Mouse (Mus musculus): ENCODE measurements at regions not wholly inside any gene's neighbourhood (a gene's known extent, or its start where the extent isn't known, plus 50 kb on each side); places are given as distances from the start of the nearest gene placed in this dataset.

DNA sequence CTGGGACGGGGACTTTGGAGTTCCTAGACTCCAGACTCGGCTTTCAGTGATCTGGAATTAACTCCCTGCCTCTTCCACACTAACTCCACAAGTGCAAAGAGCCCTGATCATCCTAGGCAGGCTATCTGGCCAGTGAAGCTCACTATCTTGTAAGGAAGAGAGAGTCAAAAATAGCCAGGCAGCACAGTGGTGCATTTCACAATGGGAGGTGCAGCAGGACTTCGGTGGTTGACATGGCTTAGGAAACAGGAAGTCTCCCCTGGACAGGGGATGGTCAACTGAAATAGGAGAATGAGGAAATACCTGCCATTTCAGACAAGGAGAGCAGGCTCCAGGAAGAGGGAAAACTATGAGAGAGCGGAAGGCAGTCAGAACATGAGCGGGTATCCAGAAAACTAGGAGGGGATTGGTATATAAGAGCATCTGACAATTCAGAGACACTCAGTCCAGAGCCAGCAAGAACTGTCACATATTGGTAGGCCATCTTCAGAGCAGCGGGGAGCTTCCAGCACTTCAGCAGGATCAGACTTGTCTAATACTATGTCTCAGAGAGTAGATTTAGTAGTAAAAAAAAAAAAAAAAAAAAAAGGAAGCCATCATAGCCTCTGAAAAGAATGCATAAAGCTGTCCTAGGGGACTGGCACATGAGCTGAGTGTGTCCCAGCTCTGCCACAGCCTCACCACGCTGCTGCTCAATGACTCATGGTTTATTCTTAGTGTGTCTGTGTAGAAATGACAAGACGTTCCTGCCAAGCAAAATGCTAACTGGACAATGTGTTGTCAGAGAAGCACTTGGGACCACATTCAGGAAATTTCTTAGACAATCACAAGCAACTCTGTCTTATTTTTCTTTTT is 184.5 kb upstream of the Cpeb2 start:
- peak; percentile 29 to 45 for DNase-seq

DNA sequence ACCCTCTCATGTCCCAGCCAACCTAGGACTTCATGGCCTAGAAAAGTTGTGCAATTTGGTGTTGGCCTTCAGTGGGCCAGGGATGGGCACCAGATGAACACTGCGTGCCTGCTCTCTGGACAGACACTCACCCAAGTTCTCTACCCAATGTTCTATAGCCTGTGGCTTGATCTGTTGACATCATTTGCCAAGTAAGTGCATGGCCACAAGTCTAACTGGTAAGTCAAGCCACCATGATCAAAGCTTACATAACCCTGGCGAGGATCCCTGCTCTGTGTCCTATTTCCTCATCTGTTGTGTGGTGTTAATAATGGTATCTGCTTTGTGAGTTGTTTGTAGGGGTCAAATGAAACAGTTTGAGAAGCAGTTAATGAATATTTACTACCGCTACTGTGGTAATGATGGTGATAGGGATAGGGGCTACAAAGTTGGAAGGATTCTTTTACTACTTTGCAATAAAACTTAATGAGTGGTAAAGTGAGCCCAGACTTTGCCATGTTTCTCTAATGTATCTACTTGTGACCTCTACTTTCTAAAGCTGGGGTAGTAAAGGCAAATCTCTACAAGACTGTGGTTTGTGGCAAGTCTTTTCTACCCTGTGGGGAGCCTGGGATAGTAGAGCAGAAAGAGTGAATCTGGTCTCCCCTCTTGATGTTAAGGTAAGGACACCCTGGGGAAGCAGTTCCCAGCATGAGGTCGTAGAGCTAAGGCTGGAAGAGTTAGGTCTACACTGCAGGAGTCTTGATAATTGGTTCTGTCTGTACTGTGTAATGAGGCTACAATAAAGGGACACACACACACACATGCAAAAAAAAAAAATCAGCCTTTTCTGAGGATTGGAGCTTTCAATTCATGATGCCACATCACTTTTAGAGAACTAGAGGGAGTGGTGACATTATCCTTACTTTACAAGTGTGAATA is 183.3 kb upstream of the Cpeb2 start:
- no peak for DNase-seq

DNA sequence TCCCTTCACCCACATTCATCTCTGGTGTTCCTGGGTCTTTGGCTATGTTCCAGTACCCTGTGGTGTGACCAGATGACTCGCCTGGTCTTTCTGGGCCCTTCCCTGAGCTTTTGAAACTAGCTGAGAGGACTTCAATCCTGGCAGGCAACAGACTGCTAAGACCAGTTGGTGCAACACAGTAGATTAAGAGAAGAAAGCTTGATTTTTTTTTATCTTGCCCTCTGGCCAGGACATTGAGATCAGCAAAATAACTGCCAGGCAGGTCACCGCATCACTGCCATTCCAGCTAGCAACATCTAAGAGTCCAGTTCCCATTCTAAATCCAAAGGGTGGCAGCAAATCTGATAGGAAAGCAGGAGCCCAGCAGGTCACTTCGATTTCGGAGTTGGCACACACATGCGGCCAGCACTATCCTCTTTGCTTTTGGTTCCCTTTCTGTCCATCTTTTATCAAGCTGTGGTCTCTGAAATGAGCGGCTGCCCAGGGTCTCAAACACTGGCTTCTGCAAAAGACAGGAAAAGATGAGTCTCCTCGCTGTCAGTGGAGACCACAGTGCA is 181.9 kb upstream of the Cpeb2 start:
- DNase-seq: peak in 1 of 2 experiments; percentile 12

DNA sequence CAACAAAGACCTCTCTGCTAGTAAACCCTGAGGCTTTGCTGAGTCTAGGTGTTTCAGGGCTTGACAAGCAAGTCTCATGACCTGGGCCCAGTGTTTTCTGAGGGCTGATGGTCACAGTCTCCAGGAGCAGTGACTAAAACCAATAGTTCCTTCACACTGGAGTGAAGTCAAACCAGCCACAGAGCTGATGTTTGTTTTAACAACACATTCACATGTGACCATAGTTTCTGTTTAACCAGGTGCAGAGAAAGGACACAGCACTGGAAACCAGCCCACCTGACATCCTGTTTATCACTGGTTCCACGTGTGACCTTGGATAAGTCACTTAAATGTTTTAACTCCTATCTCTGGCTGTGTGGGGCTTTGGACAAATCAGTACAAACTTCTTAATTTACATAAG is 180.3 kb upstream of the Cpeb2 start:
- DNase-seq: no peak

DNA sequence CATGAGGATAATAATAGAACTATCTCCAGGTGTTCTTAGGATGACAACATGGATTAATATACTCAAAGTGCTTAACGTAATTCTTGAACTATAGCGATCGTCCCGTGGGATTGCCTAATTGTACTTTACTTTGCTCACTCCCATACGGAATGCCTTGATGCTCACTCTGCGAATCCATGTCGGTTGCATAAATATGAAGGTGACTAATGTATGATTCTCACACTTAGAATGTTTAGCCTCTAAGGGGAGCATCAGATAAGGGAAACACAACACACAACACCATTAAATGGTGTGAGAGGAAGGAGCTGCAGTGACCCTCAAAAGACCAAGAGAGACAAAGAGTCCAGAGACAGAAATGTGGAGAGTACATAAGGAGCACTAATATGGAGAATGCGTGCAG is 178.4 kb upstream of the Cpeb2 start:
- DNase-seq: no peak

DNA sequence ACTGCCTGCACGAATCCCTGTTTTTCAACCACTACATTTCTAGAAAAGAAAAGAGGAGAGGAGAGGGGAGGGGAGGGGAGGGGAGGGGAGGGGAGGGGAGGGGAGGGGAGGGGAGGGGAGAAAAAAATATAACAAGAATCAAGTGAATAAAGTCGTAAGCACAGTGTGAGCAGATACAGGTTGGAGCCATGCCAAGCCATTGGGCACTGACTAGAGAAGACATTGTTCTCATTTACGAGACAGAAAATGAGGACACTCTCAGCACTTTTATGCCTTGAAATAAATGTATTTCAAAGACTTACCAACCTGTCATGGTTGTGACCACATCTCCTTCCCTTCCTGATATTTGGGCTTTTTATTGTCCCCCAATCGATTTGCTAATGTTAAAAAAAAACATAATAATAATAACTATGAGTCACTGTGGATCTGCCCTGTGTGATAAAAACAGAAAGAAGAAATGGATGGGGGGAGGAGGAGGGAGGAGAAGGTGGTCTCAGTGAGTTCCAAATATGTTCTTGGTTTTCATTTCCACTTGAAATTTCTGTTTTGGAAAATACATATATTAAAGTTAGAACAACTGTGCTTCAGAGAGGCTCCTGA is 177.8 kb upstream of the Cpeb2 start:
- DNase-seq: peak in 1 of 2 experiments; percentile 22

DNA sequence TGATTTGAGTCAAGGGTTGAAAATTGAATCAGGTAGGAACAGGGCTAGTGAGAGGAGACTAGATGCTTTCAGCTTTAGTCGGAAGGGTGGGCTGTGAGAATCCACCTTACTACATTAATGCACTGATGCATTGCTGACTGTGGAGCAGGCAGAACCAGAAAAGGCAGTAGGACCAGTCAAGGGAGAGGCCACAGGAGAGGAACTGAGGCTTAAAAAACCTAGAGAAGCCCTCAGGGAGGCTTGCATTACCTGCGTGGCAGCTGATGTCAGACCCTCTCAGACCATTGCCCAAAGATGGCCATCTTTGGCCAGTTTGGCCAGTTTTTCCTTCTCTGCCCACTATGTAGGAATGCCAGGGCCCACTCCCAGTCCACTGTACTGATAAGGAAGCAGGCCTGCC is 176.5 kb upstream of the Cpeb2 start:
- DNase-seq: no peak

DNA sequence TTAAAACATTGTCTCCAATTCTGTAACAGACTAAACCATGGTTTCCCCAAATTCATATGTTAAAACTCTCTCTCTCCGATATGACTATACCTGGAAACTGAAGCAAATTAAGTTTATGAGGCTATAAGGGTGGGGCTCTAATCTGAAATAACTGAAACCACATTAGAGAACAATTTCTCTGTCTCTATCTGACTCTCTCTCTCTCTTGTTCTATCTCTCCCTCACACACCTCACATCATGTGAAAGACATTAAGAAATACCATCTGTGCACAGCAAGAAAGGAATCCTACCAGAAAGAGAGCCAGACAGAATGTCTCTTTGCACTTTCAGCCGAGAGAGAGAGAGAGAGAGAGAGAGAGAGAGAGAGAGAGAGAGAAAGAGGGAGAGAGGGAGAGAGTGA is 171.7 kb upstream of the Cpeb2 start:
- DNase-seq: no peak

DNA sequence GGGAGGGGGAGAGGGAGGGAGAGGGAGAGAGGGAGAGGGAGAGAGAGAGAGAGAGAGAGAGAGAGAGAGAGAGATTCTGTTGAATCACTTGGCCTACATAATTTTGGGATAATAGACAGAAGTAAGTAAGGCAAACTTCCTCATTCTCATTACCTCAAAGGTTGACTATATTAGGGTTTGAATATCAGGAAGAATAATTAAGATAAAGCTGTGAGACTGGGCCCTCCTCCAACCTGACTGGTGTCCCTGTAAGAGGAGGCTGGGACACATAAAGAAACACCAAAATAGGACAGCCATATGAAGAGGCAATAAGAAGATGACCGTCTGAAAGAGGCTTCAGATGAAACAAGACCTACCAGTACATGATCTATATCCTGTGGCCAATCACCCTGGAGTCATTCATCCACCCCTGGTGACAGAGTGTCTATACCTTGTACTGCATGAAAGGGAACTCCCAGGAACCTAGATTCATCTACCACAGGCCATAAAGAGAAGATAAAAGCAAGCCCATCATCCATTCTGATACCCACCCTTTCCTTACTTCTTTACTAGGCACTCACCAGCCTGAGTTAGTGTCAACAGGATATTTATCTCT is 171.1 kb upstream of the Cpeb2 start:
- DNase-seq: no peak

DNA sequence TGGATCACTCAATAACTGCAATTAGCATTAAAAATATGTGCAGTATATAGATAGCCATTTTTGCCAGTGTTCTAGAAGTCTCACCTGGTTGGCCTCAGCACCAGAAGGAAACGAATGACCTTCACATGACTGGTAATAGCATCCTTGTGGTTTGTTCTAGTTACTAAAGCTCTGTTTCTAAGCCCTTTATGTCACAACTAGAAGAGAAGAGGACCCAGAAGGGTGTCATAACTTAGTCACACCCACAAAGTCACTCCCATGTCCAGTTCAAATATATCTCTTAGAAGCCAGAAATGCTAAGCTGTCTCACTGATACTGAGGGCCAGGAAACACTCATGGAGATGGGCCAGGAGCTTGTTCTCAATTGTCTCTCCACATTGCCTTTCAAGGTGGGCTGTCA is 170.5 kb upstream of the Cpeb2 start:
- DNase-seq: no peak

DNA sequence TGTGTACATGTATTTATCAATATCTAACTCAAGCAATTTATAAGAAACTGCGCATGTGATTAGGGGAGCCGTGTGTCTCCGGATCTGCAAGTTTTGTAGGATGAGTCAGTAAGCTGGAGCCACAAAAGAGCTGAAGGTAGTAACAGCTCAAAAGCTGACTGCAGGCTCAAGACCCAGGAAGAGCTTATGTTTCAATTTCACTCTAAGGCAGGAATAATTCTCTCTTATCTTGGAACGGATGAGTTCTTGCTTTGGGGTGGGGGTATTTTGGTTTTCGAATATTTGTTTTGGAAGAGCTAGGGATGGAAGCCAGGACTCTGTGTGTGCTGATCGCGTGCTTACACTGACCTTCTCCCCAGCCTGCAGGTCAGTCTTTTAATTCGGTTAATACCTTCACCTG is 169.6 kb upstream of the Cpeb2 start:
- DNase-seq: no peak

DNA sequence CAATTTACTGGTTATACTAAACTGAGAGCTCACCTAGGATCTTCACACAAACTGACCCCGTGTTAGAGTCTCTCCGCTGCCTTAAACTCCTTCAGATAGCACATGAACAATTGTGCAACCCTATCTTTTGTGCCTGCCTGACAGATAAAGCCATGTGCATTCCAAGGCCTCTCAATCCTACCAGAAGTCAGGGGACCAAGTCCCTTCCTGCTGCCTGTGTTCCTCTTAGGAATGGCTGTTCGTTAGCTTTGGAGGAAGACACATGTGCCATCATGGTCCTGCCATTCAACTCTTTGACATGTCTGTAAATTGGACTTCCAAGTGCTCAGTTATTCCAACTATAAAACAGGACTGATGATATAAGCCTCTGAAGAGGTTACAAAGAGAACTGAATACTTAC is 161.4 kb upstream of the Cpeb2 start:
- no peak for DNase-seq

DNA sequence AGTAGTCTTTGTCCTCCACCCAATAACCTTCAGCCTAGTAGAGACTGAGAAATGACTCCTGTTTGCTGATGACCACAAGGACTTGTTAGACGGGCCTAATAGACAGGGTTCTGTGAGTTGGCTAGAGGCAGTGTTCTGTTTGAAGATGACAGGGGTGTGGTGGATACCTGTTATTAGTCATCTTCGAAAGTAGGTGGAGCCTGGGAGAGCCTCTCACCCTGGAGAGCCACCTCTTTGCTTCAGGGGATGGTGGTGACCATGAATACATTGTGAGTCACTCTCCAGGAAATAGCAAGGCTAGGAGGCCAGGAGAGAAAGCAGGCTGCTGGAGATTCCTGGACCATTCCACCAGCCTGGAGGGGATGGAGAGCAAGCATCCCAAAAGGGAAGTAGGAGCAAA is 160.6 kb upstream of the Cpeb2 start:
- peak in 1 of 2 experiments; percentile 3 for DNase-seq

DNA sequence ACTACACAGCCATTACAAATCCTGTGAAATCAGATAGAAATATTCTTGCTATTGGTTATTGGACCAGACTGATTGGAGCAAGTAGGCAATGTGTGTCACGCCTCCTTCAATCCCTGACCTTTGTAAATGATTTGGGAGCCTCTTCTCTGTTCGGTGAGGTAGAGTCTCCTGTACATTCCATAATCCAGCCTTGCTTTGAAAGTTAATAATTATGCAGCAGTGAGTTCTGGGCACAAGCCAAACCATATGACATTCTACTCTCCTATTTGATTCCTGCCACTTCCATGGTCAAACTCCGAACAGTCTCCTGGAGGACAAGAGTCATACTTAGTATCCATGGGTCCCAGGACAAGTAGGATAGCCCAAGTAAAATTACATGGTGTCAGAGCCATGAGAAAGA is 158.4 kb upstream of the Cpeb2 start:
- no peak for DNase-seq

DNA sequence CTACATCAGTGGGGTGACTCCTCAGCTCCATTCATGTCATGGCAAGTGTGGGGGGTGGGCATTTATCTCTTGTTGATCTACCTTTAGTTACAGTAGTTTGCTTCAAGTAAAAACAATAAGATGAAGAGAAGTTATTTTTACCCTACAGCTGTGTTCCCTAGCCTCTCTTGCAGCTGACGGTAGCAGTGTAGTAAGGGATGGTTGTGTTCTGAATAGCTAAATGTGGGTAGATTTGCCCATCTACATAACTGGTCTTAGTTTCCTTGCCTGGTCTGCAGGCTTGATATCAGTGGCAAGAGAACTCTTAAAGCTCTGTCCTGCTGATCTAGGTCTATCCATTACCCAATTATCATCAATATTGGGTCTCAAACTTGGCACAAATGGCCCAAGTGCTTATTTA is 152.7 kb upstream of the Cpeb2 start:
- no peak for DNase-seq

DNA sequence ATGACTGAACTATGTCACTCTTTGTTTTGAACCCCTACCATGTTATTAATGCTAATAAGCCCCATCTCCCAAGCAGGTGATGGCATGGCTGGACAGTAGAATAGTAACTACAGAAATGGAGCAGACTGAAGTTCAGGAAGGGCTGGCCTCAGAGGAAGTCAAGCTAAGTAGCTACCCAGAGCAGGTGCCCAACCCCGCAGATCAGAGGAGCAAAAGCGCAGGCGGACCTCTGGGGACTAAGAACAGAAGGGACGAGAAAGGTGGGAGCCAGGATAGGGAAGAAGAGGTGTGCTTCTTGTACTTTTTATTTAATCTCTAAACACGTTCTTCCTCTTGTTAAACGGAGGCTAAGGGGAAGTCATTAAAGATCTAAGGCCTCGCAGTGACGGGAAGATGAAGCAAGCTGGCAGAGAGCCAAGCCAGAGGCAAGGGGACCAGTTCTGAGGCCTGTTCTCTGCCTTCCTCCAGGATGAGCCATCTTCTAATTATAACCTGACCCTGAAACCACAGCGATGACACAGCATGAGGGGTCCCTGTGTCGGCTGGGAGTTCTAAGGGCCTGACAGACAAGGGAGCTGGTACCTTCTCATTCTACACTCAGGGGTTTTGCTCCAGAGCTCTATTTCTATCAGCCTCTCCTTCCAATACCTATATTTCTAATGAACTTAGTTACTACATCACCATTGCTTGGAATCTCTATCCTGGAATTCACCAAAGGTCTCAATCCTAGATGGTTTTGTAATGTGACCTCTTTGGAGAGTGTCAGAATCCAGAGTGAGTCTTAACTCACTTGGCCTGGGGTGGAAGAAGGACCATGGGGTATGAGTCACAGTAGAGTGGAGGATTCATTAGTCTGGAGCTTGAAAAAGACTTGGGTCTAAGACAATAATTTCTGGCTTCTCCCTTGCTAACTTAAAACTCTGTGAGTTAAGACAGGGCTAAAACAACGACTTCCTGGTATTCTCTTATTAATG is 151.1 kb upstream of the Cpeb2 start:
- peak; percentile 20 to 64 for DNase-seq

DNA sequence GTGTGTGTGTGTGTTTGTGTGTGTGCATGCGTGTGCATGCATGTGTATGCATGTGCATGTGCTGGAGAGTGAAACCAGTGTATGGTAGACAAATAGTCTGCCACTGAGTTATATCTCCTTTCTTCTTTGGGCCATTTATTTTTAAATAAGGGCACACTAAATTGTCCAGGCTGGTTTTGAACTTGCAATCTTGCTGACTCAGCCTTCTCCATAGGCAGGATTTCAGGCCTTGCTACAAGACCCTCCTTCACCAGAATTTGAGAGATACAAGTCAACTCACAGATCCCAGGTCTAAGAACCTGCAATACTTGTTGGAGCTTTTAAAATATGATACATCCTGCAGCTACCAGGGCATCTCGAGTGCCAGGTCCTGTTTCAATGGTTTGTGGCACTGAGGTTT is 145.9 kb upstream of the Cpeb2 start:
- no peak for DNase-seq

DNA sequence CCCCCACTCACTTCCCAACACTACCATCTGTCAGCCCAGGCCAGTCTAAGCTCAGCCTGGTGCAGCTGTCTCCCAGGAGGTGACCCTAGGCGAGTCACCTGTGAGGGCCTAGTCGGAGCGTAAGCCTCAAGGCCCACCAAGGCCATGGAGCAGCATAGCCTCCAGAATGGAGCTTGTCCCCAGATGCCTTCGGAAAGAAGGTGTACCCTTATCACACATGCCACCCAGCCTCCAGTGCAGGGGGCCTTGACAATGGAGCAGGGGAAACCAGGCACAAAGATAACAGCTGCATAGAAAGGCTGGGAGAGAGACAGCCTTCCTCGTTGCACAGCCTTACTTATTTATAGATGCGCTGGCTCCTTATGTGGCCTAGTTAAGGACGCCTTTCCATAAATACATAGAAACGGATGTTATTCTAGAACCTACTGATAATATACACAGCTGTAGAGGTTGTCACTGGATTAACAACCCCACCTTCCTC is 145.0 kb upstream of the Cpeb2 start:
- no peak for DNase-seq

DNA sequence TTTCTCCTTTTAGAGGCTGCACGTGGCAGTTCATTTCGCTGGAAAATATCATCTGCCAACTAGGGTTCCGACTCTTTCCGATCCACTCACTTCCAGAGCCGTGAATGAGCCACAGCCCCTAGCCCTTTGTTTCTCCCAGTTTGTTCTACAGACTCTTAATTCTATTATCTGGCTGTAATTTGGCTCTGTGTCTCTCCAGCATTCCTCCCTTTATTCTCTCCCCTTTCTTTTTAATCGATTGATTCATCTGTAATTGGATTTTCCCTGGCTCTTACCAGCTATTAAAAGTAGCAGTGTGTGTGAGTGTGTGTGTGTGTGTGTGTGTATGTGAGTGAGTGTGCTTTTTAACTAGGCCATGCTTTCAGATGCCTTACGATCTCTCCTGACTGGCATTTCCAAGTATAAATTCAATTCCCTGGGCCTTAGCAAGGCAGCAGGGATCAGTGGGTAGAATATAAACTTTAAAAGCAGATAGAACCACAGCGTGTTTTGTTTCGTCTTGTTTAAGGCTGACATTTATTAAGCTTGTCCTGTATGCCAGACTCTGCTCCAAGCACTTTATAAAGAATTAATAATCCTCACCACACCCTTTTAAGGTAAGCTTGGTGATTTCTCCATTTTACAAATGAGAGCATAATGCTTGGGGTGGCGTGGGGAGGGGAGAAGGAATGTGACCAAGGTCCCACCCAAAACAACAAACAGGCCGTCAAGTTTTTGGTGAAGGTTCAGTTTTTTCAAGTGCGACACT is 144.1 kb upstream of the Cpeb2 start:
- DNase-seq: no peak

DNA sequence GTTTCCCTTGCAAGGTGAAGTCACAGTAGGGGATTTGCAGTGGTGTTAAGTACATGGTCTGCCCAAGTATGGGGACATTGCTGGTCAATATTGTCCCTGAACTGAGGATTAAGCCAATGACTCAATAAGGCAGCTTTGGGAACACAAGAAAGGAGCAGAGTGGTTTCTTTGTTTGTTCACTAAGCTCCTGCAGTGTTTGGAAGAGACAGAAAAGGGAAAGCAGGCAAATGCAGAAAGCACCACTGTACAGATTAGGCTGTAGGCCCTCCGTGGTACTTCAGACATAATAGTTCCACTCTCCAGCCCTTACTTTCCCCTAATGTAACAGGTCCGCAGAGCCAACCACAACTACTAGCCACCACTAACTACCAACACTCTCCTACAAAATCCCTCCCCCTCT is 143.5 kb upstream of the Cpeb2 start:
- DNase-seq: no peak
